Mouse (Mus musculus): Measurements from ENCODE around the gene Nsmce3. TPM values are rescaled to one million over a fixed set of nuclear protein-coding genes. Genes with fewer than 3 reads are reported as not detected.

Gene Nsmce3
- polyA plus RNA-seq, 1 experiment from 2014 or later, result 11.3 TPM

DNA sequence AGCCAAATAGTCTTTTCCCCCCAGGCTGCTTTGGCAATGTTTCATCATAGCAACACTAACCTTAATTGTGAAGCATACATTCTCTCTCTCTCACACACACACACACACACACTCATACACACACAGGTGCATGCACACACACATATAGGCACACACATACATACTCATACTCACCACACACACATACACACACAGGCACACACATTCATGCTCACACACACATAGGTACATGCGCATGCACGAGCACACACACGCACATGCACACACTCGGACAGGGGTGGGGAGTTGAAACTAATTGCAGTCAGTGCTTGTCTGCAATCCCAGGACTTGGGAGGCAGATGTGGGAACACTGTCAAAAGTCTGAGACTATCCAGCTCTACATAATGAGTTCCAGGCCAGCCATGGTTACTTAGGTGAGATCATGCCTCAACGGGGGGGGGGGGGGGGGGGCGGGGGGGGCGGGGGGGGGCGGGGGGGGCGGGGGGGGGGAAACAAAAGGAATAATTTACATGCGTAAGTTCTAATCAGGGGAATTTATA, 17.3 kb downstream of the Nsmce3 start:
- no peaks in the 10 kb centered on the region for H3K27me3 ChIP-seq (replicated peaks; ENCODE audit: control insufficient read depth, insufficient read depth, low read length)
- H3K4me1 ChIP-seq (replicated peaks; ENCODE audit: control insufficient read depth, insufficient read depth, low read length), result no peaks in the 10 kb centered on the region
- no peak overlapping the region for H3K4me3 ChIP-seq (ENCODE audit: low read depth, low read length)
- WGBS, result 84% methylated on average over 5 of the region's 10 CpGs
- DNase-seq (ENCODE audit: low spot score) (no peak), ATAC-seq (replicated peaks; ENCODE audit: low FRiP score) (no peak)
- H3K9ac ChIP-seq (ENCODE audit: low read depth, low read length), result no peak overlapping the region
- H3K27ac ChIP-seq (ENCODE audit: low read depth, low read length), result no peak overlapping the region
- no peaks in the 10 kb centered on the region for H3K9me3 ChIP-seq (ENCODE audit: control insufficient read depth, low read length)
- no peak overlapping the region for H3K4me2 ChIP-seq
- no peaks in the 10 kb centered on the region for H3K36me3 ChIP-seq (ENCODE audit: control insufficient read depth, insufficient read depth, low read length)

DNA sequence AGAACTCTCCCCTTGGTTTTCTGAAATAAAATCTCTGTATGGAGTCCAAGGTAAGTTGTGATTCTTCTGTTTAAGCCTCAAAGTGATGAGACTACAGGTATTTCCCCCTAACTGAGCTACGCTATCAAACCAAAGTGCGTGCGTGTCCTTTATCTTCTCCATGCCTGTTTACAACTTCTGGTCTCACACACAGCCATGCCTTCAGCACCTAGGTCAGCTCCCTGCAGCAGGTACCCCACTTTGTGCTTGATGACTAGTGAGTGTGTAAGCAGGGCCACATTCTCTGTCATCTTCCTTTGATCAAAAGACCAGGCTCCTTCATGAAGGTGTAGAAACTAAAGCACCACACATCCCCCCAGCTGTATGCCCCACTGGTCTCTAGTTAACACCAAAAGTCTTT, 22.0 kb downstream of the Nsmce3 start:
- ATAC-seq (replicated peaks; ENCODE audit: low FRiP score), result no peak

DNA sequence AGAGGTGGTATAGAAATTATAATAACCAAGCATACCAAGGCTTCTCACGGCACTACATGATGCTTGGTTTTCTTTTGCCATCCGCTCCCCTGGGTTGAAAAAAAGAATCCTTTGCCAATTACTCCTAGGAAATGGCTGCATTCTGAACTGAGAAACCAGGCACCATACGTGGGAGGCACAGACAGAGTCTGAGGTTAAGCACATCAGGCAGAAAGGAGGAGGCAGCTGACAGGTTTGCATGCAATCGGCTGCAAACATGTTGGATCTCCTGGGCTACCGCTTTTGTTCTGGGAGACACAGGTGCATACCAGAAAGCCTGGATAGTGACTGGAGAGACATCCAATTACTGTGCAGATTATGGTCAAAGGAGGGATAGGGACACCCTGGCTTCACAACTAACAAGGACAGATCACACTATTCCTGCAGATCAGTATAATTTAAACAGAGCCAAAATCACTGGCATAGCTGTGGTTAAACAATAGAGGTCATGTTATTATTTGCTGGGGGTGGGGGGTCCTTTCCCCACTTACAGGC, 25.4 kb downstream of the Nsmce3 start:
- no peak for DNase-seq (ENCODE audit: low spot score)
- H3K4me3 ChIP-seq (ENCODE audit: low read depth, low read length), result no peak overlapping the region

More for the DNA sequence above, 22.0 kb downstream of the Nsmce3 start:
- no peaks in the 10 kb centered on the region for H3K4me1 ChIP-seq (replicated peaks; ENCODE audit: control insufficient read depth, insufficient read depth, low read length)
- 34% methylated on average over 3 of the region's 3 CpGs for WGBS
- no peak for DNase-seq (ENCODE audit: low spot score)
- no peak overlapping the region for H3K4me3 ChIP-seq (ENCODE audit: low read depth, low read length)
- no peaks in the 10 kb centered on the region for H3K27me3 ChIP-seq (replicated peaks; ENCODE audit: control insufficient read depth, insufficient read depth, low read length)
- H3K4me2 ChIP-seq, result no peak overlapping the region
- no peaks in the 10 kb centered on the region for H3K36me3 ChIP-seq (ENCODE audit: control insufficient read depth, insufficient read depth, low read length)
- H3K9ac ChIP-seq (ENCODE audit: low read depth, low read length), result no peak overlapping the region
- no peaks in the 10 kb centered on the region for H3K9me3 ChIP-seq (ENCODE audit: control insufficient read depth, low read length)
- H3K27ac ChIP-seq (ENCODE audit: low read depth, low read length), result no peak overlapping the region

DNA sequence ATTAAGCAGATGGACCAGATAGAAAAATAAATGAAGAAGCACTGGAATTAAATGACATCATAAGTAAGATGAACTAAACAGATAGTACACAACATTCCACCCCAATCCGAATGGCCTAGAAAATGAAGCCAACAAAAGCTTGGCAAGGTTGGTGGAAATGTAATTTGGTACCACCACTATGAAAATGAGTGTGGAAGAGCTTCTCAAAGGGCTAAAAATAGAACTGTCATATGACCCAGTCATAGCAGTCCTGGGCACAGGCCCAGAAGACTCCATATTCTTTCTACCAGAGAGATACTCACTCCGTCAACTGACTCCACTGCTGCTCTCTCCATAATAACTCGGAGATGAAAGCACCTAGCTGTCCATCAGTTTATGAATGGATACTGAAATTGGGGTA, 26.7 kb downstream of the Nsmce3 start:
- Histone ChIP-seq H3K27me3 (replicated peaks; ENCODE audit: control insufficient read depth, insufficient read depth, low read length) (no peaks in the 10 kb centered on the region), H3K9me3 (ENCODE audit: control insufficient read depth, low read length) (no peaks in the 10 kb centered on the region), H3K36me3 (ENCODE audit: control insufficient read depth, insufficient read depth, low read length) (no peaks in the 10 kb centered on the region), H3K27ac (ENCODE audit: low read depth, low read length) (no peak overlapping the region), H3K4me2 (no peak overlapping the region), H3K4me3 (ENCODE audit: low read depth, low read length) (no peak overlapping the region), H3K4me1 (replicated peaks; ENCODE audit: control insufficient read depth, insufficient read depth, low read length) (no peaks in the 10 kb centered on the region), H3K9ac (ENCODE audit: low read depth, low read length) (no peak overlapping the region)
- 82% methylated on average over 3 of the region's 3 CpGs for WGBS
- DNase-seq (ENCODE audit: low spot score) (no peak), ATAC-seq (replicated peaks; ENCODE audit: low FRiP score) (no peak)

More for the DNA sequence above, 25.4 kb downstream of the Nsmce3 start:
- Histone ChIP-seq H3K4me2 (no peak overlapping the region), H3K27ac (ENCODE audit: low read depth, low read length) (no peak overlapping the region), H3K36me3 (ENCODE audit: control insufficient read depth, insufficient read depth, low read length) (no peaks in the 10 kb centered on the region), H3K27me3 (replicated peaks; ENCODE audit: control insufficient read depth, insufficient read depth, low read length) (no peaks in the 10 kb centered on the region), H3K4me1 (replicated peaks; ENCODE audit: control insufficient read depth, insufficient read depth, low read length) (no peaks in the 10 kb centered on the region), H3K9me3 (ENCODE audit: control insufficient read depth, low read length) (no peaks in the 10 kb centered on the region), H3K9ac (ENCODE audit: low read depth, low read length) (no peak overlapping the region)
- no peak for ATAC-seq (replicated peaks; ENCODE audit: low FRiP score)
- WGBS, result 77% methylated on average over 5 of the region's 5 CpGs

DNA sequence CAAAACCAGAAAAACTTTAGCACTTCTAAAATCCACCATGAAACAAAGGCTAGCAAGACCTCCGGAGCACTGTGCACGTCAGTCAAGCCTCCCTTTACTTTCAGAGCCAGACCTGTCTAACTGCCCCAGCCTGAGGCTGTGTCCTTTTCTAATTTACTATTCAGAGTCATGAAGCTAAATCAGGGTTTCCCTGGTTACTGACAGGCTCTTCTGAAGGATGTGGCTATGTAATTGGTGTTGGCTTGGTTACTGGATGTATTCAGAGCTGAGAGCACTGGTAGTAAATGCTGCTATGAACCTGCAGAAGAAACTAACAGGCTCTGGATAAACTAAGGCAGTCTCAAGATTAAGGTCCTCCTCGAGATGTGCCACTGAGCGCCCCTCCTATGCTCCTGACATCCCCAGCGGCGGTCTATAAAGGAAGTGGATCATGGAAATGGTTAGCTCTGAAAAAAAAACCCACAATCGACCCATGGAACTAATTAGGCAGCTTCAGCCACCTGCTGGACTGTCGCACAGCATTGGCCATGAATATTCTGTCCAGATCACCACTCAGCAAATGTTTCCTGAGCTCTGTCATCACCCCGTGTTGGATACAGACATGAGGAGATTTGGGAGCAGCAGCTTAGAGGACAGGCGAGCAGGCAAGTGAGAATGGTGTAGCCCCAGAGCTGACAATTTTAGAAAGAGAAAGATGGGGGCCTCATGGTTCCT, 31.7 kb downstream of the Nsmce3 start:
- Histone ChIP-seq H3K27ac (ENCODE audit: low read depth, low read length) (no peak overlapping the region), H3K27me3 (replicated peaks; ENCODE audit: control insufficient read depth, insufficient read depth, low read length) (no peaks in the 10 kb centered on the region), H3K4me3 (ENCODE audit: low read depth, low read length) (no peak overlapping the region), H3K36me3 (ENCODE audit: control insufficient read depth, insufficient read depth, low read length) (no peaks in the 10 kb centered on the region), H3K4me1 (replicated peaks; ENCODE audit: control insufficient read depth, insufficient read depth, low read length) (no peaks in the 10 kb centered on the region), H3K9me3 (ENCODE audit: control insufficient read depth, low read length) (no peaks in the 10 kb centered on the region), H3K4me2 (no peak overlapping the region), H3K9ac (ENCODE audit: low read depth, low read length) (no peak overlapping the region)
- WGBS, result 71% methylated on average over 10 of the region's 10 CpGs
- ATAC-seq (replicated peaks; ENCODE audit: low FRiP score) (no peak), DNase-seq (ENCODE audit: low spot score) (no peak)

DNA sequence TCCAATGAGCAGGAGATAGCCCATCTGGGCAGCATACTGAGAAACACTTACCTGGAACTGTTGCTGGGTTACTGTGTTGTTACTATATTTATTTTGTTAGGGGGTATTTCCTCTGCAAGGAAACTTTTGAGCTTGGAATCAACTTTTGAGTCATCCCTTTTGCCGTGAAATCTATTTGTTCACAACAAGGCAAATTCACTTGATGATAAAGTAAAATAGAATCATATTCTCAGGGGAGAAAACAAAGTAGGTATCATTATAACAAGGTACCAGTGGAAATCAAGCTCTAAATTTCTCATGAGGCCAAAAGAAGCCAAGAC, 32.3 kb downstream of the Nsmce3 start:
- H3K4me3 ChIP-seq (ENCODE audit: low read depth, low read length), result no peak overlapping the region
- peak overlapping the region; percentile 59; the same call in 1 of the 2 replicates for H3K4me2 ChIP-seq
- H3K27ac ChIP-seq (ENCODE audit: low read depth, low read length), result no peak overlapping the region
- ATAC-seq (replicated peaks; ENCODE audit: low FRiP score) (no peak), DNase-seq (ENCODE audit: low spot score) (no peak)
- H3K4me1 ChIP-seq (replicated peaks; ENCODE audit: control insufficient read depth, insufficient read depth, low read length), result no peaks in the 10 kb centered on the region
- H3K9ac ChIP-seq (ENCODE audit: low read depth, low read length), result no peak overlapping the region
- no peaks in the 10 kb centered on the region for H3K36me3 ChIP-seq (ENCODE audit: control insufficient read depth, insufficient read depth, low read length)
- no peaks in the 10 kb centered on the region for H3K9me3 ChIP-seq (ENCODE audit: control insufficient read depth, low read length)
- WGBS, result 73% methylated on average over 1 of the region's 1 CpGs
- H3K27me3 ChIP-seq (replicated peaks; ENCODE audit: control insufficient read depth, insufficient read depth, low read length), result no peaks in the 10 kb centered on the region

DNA sequence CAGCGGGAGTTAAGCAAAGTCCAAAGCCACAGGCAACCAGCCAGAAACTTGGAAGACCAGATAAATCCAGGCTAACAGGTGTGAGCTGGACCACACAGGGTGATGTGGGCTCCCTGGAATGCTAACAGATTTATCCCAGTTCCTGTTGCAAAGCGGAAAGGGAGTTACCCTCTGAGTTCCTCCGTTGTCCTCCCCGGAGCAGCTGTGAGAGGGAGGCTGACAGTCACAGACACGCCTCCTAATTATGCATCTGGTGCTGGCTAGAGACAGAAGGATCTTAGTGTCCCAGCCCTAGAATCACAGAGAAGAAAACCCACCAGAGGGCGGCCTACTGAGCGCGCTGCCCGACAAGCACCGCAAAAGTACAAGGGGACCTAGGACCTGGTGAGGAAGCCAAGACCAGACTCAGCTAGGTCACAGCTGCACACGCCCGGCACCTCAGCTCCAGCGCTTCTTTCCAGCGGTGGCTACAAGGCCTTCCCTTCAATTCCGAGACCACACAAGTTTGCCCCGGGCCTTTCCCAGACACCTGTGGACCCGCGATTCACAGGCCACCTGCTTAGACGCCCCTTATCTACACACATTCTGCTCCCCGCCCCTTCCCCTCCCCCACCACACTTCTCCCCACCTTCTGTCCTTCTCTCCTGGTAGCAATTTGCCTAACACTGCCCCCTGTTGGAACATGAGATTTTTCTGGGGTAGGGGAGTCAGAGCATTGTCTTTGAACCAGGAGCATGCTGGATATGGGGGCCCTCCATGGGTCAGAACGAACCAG, 32.8 kb downstream of the Nsmce3 start:
- no peak overlapping the region for H3K9ac ChIP-seq (ENCODE audit: low read depth, low read length)

DNA sequence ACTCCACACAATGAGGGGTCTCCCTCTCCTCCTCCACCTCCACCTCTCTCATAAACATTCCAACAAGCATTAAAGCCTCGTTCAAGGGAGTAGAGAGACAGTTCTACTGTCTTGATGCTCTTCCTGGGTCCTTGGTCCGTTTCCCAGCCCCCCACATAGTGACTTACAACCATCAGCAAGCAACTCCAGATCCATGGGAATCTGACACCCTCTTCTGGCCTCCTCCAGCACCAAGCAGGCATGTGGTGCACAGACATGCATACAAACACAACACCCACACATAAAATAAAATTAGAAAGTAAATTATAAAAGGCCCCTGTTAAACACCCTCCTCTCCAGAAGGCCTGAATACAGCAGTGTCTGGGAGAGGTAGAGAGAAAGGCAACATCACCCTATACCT, 33.5 kb downstream of the Nsmce3 start:
- 54% methylated on average over 2 of the region's 2 CpGs for WGBS
- H3K4me3 ChIP-seq (ENCODE audit: low read depth, low read length), result no peak overlapping the region
- DNase-seq (ENCODE audit: low spot score) (no peak), ATAC-seq (replicated peaks; ENCODE audit: low FRiP score) (no peak)
- H3K27me3 ChIP-seq (replicated peaks; ENCODE audit: control insufficient read depth, insufficient read depth, low read length), result no peaks in the 10 kb centered on the region
- no peaks in the 10 kb centered on the region for H3K9me3 ChIP-seq (ENCODE audit: control insufficient read depth, low read length)
- H3K4me2 ChIP-seq, result peak overlapping the region; percentile 59; the same call in 1 of the 2 replicates
- no peak overlapping the region for H3K27ac ChIP-seq (ENCODE audit: low read depth, low read length)
- H3K9ac ChIP-seq (ENCODE audit: low read depth, low read length), result no peak overlapping the region
- H3K4me1 ChIP-seq (replicated peaks; ENCODE audit: control insufficient read depth, insufficient read depth, low read length), result no peaks in the 10 kb centered on the region
- no peaks in the 10 kb centered on the region for H3K36me3 ChIP-seq (ENCODE audit: control insufficient read depth, insufficient read depth, low read length)

More for the DNA sequence above, 32.8 kb downstream of the Nsmce3 start:
- WGBS, result 1% methylated on average over 21 of the region's 21 CpGs
- no peaks in the 10 kb centered on the region for H3K4me1 ChIP-seq (replicated peaks; ENCODE audit: control insufficient read depth, insufficient read depth, low read length)
- no peak overlapping the region for H3K27ac ChIP-seq (ENCODE audit: low read depth, low read length)
- DNase-seq (ENCODE audit: low spot score), result peak; percentile 36
- no peaks in the 10 kb centered on the region for H3K27me3 ChIP-seq (replicated peaks; ENCODE audit: control insufficient read depth, insufficient read depth, low read length)
- H3K36me3 ChIP-seq (ENCODE audit: control insufficient read depth, insufficient read depth, low read length), result no peaks in the 10 kb centered on the region
- no peaks in the 10 kb centered on the region for H3K9me3 ChIP-seq (ENCODE audit: control insufficient read depth, low read length)
- peak overlapping the region; percentile 35 for H3K4me3 ChIP-seq (ENCODE audit: low read depth, low read length)
- peak overlapping the region; percentile 59 for H3K4me2 ChIP-seq
- peak; percentile 56 for ATAC-seq (replicated peaks; ENCODE audit: low FRiP score)
